Mouse (Mus musculus): ENCODE results near the gene Gm20503.

Gene Gm20503

GRCm38 (mm10) chr4:59002948-59003805 is at the start of gene Gm20503:
Gene Gm20503 (plus strand): TSS chr4:59003210.
- in situ Hi-C loops (cut with MboI, MseI), result loop anchor here (10.0 kb wide), 1 partner anchor 332 kb away; no protein-coding TSS in a partner anchor

- in situ Hi-C loops (cut with MboI, MseI), result no loop called here
Observed at GRCm38 (mm10) chr4:58961719-58962118, 41.3 kb upstream of the Gm20503 start.

GRCm38 (mm10) chr4:58963271-58963670 is 39.7 kb upstream of the Gm20503 start:
- in situ Hi-C loops (cut with MboI, MseI), result no loop called here

GRCm38 (mm10) chr4:58965136-58965535 is 37.9 kb upstream of the Gm20503 start:
- in situ Hi-C loops (cut with MboI, MseI), result no loop called here

GRCm38 (mm10) chr4:58970678-58971077 is 32.3 kb upstream of the Gm20503 start:
- in situ Hi-C loops (cut with MboI, MseI), result no loop called here

GRCm38 (mm10) chr4:58975711-58976110 is 27.3 kb upstream of the Gm20503 start:
- in situ Hi-C loops (cut with MboI, MseI), result no loop called here

- in situ Hi-C loops (cut with MboI, MseI), result no loop called here
Observed at GRCm38 (mm10) chr4:58981421-58981820, 21.6 kb upstream of the Gm20503 start.

- in situ Hi-C loops (cut with MboI, MseI), result no loop called here
Observed at GRCm38 (mm10) chr4:58982806-58983205, 20.2 kb upstream of the Gm20503 start.

- in situ Hi-C loops (cut with MboI, MseI), result no loop called here
Observed at GRCm38 (mm10) chr4:58985157-58985648, 17.8 kb upstream of the Gm20503 start.

GRCm38 (mm10) chr4:58986540-58987190 is 16.3 kb upstream of the Gm20503 start, which contains the start of gene Ptgr1:
Gene Ptgr1 (minus strand): TSS chr4:58987119.
- in situ Hi-C loops (cut with MboI, MseI), result no loop called here

- in situ Hi-C loops (cut with MboI, MseI), result no loop called here
Observed at GRCm38 (mm10) chr4:58989303-58989898, 13.6 kb upstream of the Gm20503 start.

GRCm38 (mm10) chr4:58990609-58991434 is 12.2 kb upstream of the Gm20503 start:
- in situ Hi-C loops (cut with MboI, MseI), result no loop called here

- in situ Hi-C loops (cut with MboI, MseI), result no loop called here
Observed at GRCm38 (mm10) chr4:58992195-58992594, 10.8 kb upstream of the Gm20503 start.

- in situ Hi-C loops (cut with MboI, MseI), result loop anchor here (5.0 kb wide), 1 partner anchor 43 kb away; the partner anchor contains the start of gene Gng10
Observed at GRCm38 (mm10) chr4:58994762-58995161, 8.2 kb upstream of the Gm20503 start, which contains the start of gene Dnajc25. Gene Dnajc25 (plus strand): TSS chr4:58995062.

GRCm38 (mm10) chr4:58995251-58995693 is 7.7 kb upstream of the Gm20503 start:
- in situ Hi-C loops (cut with MboI, MseI), result loop anchor here (5.0 kb wide), 1 partner anchor 42 kb away; the partner anchor contains the start of gene Gng10

GRCm38 (mm10) chr4:58997081-58997480 is 5.9 kb upstream of the Gm20503 start:
- in situ Hi-C loops (cut with MboI, MseI), result loop anchor here (5.0 kb wide), 1 partner anchor 40 kb away; the partner anchor contains the start of gene Gng10

- in situ Hi-C loops (cut with MboI, MseI), result loop anchor here (5.0 kb wide), 1 partner anchor 39 kb away; the partner anchor contains the start of gene Gng10
Observed at GRCm38 (mm10) chr4:58998688-58999087, 4.3 kb upstream of the Gm20503 start.

- in situ Hi-C loops (cut with MboI, MseI), result loop anchor here (5.0 to 10.0 kb wide), 2 partner anchors 38 to 335 kb away; partner anchors contain the start of gene Gng10
Observed at GRCm38 (mm10) chr4:58999686-59000085, 3.3 kb upstream of the Gm20503 start.

- in situ Hi-C loops (cut with MboI, MseI), result loop anchor here (10.0 kb wide), 1 partner anchor 334 kb away; no protein-coding TSS in a partner anchor
Observed at GRCm38 (mm10) chr4:59000614-59001013, 2.4 kb upstream of the Gm20503 start.

- in situ Hi-C loops (cut with MboI, MseI), result loop anchor here (10.0 kb wide), 1 partner anchor 331 kb away; no protein-coding TSS in a partner anchor
Observed at GRCm38 (mm10) chr4:59003806-59004200, 793 bp downstream of the Gm20503 start.
